Mouse (Mus musculus) CH12.LX (cell line): Measurements from ENCODE around the gene Exog. TPM values are rescaled to one million over a fixed set of nuclear protein-coding genes. Genes with fewer than 3 reads are reported as not detected.

ENCODE experiments used
- DNase-seq: peaks from one replicate; pipeline ENCODE4 v3.0.0-alpha.2; 2013; ENCODE audit errors: extremely low read depth
- H3K27ac ChIP-seq: 2 replicates; pipeline ENCODE4 v1.5.1; 2012; ENCODE audit warnings: low read depth, mild to moderate bottlenecking, control low read depth, moderate library complexity; ENCODE audit not compliant: insufficient read depth
- H3K27me3 ChIP-seq: replicated peaks from 2 replicates; pipeline ENCODE3; 2012; ENCODE audit warnings: inconsistent platforms
- H3K36me3 ChIP-seq, 2 experiments: replicated peaks in 1 of 2; 2 replicates each; pipeline versions ENCODE3 to v1.6.1; 2012; ENCODE audit warnings: inconsistent platforms in 1 of 2, low read length in 1 of 2, mild to moderate bottlenecking in 1 of 2, mixed read lengths in 1 of 2, moderate library complexity in 1 of 2; ENCODE audit not compliant: control insufficient read depth in 1 of 2, insufficient read depth in 1 of 2
- H3K4me1 ChIP-seq, 2 experiments: 2 replicates each; pipeline ENCODE4 v1.6.1; 2012; ENCODE audit warnings: inconsistent platforms in 1 of 2, moderate library complexity in 1 of 2; ENCODE audit not compliant: insufficient read depth in 2 of 2, control insufficient read depth in 1 of 2
- H3K4me2 ChIP-seq: 2 replicates; pipeline ENCODE4 v1.6.1; 2012; ENCODE audit warnings: low read depth, mild to moderate bottlenecking, control low read depth; ENCODE audit not compliant: poor library complexity, insufficient read depth, severe bottlenecking
- H3K4me3 ChIP-seq, 3 experiments: fragments of 150-350 bp in 1 of 3; sonication (generic) in 1 of 3; replicated peaks in 1 of 3; 2 replicates each; pipeline versions ENCODE3 to v1.5.1; 2011 to 2012; ENCODE audit warnings: low read depth in 2 of 3, low read length in 2 of 3, mild to moderate bottlenecking in 2 of 3, moderate library complexity in 2 of 3, control low read depth in 1 of 3, improper control_type of control experiment in 1 of 3, inconsistent platforms in 1 of 3, mixed read lengths in 1 of 3; ENCODE audit not compliant: poor library complexity in 1 of 3
- H3K79me2 ChIP-seq: replicated peaks from 2 replicates; pipeline ENCODE4 v1.6.1; 2012; ENCODE audit warnings: mild to moderate bottlenecking, moderate library complexity; ENCODE audit not compliant: control insufficient read depth, poor library complexity, insufficient read depth, severe bottlenecking; ENCODE audit errors: extremely low read depth
- H3K9ac ChIP-seq: 2 replicates; pipeline ENCODE4 v1.6.1; 2012; ENCODE audit warnings: low read depth, mild to moderate bottlenecking, control low read depth, moderate library complexity; ENCODE audit not compliant: insufficient read depth
- H3K9me3 ChIP-seq: replicated peaks from 2 replicates; pipeline ENCODE3; 2012; ENCODE audit warnings: low read length, inconsistent platforms, mixed read lengths
- CHD2 ChIP-seq: IDR thresholded peaks from 2 replicates; pipeline ENCODE4 v1.6.1; 2011; ENCODE audit warnings: low read length, improper control_type of control experiment
- CTCF ChIP-seq, 2 experiments: IDR thresholded peaks in 1 of 2; conservative IDR thresholded peaks in 1 of 2; 2 replicates each; pipeline ENCODE4 v1.5.1; 2011 to 2012; ENCODE audit warnings: low read depth in 2 of 2, low read length in 2 of 2, improper control_type of control experiment in 1 of 2, inconsistent platforms in 1 of 2, mild to moderate bottlenecking in 1 of 2, moderate library complexity in 1 of 2
- ELF1 ChIP-seq: IDR thresholded peaks from 2 replicates; pipeline ENCODE4 v1.6.1; 2014; ENCODE audit warnings: low read depth, mild to moderate bottlenecking, inconsistent platforms, low read length, improper control_type of control experiment
- HCFC1 ChIP-seq: IDR thresholded peaks from 2 replicates; pipeline ENCODE4 v1.6.1; 2012; ENCODE audit warnings: low read depth, mild to moderate bottlenecking, inconsistent platforms, low read length, improper control_type of control experiment
- IRF4 ChIP-seq: IDR thresholded peaks from 2 replicates; pipeline ENCODE4 v1.6.1; 2014; ENCODE audit warnings: low read depth, mild to moderate bottlenecking, inconsistent platforms, low read length, improper control_type of control experiment
- KAT2A ChIP-seq: IDR thresholded peaks from 2 replicates; pipeline ENCODE4 v1.6.1; 2012; ENCODE audit warnings: low read length, improper control_type of control experiment, inconsistent platforms; ENCODE audit not compliant: insufficient replicate concordance
- MAX ChIP-seq: IDR thresholded peaks from 2 replicates; pipeline ENCODE4 v1.6.1; 2011; ENCODE audit warnings: low read length, improper control_type of control experiment
- MAZ ChIP-seq: IDR thresholded peaks from 2 replicates; pipeline ENCODE4 v1.6.1; 2012; ENCODE audit warnings: low read depth, mild to moderate bottlenecking, inconsistent platforms, low read length, improper control_type of control experiment, moderate library complexity
- MEF2A ChIP-seq: IDR thresholded peaks from 2 replicates; pipeline ENCODE4 v1.6.1; 2014; ENCODE audit warnings: low read depth, mild to moderate bottlenecking, inconsistent platforms, low read length, improper control_type of control experiment, borderline replicate concordance
- MXI1 ChIP-seq: IDR thresholded peaks from 2 replicates; pipeline ENCODE4 v1.6.1; 2011; ENCODE audit warnings: mild to moderate bottlenecking, low read depth, low read length, improper control_type of control experiment
- POLR2A ChIP-seq: IDR thresholded peaks from 2 replicates; pipeline ENCODE4 v1.6.1; 2011; ENCODE audit warnings: low read depth, mild to moderate bottlenecking, improper control_type of control experiment, low read length
- POLR2AphosphoS2 ChIP-seq: IDR thresholded peaks from 2 replicates; pipeline ENCODE4 v1.6.1; 2011; ENCODE audit warnings: low read depth, low read length, improper control_type of control experiment
- RCOR1 ChIP-seq: conservative IDR thresholded peaks from 2 replicates; pipeline ENCODE4 v1.6.1; 2012; ENCODE audit warnings: low read depth, mild to moderate bottlenecking, inconsistent platforms, low read length, improper control_type of control experiment
- SMC3 ChIP-seq: IDR thresholded peaks from 2 replicates; pipeline ENCODE4 v1.6.1; 2011; ENCODE audit warnings: low read depth, low read length, improper control_type of control experiment
- TBP ChIP-seq: conservative IDR thresholded peaks from 2 replicates; pipeline ENCODE4 v1.6.1; 2011; ENCODE audit warnings: low read depth, low read length, improper control_type of control experiment
- TCF12 ChIP-seq: IDR thresholded peaks from 2 replicates; pipeline ENCODE4 v1.6.1; 2014; ENCODE audit warnings: low read depth, mild to moderate bottlenecking, inconsistent platforms, low read length, improper control_type of control experiment
- UBTF ChIP-seq: IDR thresholded peaks from 2 replicates; pipeline ENCODE4 v1.6.1; 2012; ENCODE audit warnings: low read depth, mild to moderate bottlenecking, inconsistent platforms, low read length, improper control_type of control experiment, moderate library complexity
- USF1 ChIP-seq: IDR thresholded peaks from 2 replicates; pipeline ENCODE4 v1.6.1; 2014; ENCODE audit warnings: low read depth, mild to moderate bottlenecking, inconsistent platforms, low read length, improper control_type of control experiment
- ZC3H11A ChIP-seq: IDR thresholded peaks from 2 replicates; pipeline ENCODE4 v1.6.1; 2012; ENCODE audit warnings: low read depth, mild to moderate bottlenecking, inconsistent platforms, low read length, improper control_type of control experiment
- dilution Hi-C: fragments of 300-500 bp; cut with MboI; formaldehyde crosslinking; loops from 2 replicates; pipeline ENCODE4 v1.14.3; 2020; ENCODE audit warnings: low sequenced_read_pairs; ENCODE audit not compliant: extremely low pct_unique_long_range_greater_than_20kb, extremely low pct_ligation_motif_present
- in situ Hi-C: fragments of 300-500 bp; cut with MboI; formaldehyde crosslinking; loops from 3 replicates; pipeline ENCODE4 v1.14.3; 2019; ENCODE audit warnings: low sequenced_read_pairs, low pct_ligation_motif_present, low pct_unique_long_range_greater_than_20kb, mixed read lengths
- polyA plus RNA-seq: library from polyadenylated mRNA; unstranded; fragments of >175 nt; gene quantifications from 2 replicates; pipeline ENCODE4 v1.2.1, GENCODE M21; 2012; ENCODE audit warnings: low read depth; ENCODE audit not compliant: insufficient read length
- total RNA-seq, 2 experiments: library from RNA; depleted of rRNA; stranded (reverse); fragments of 300-350 nt in 1 of 2; fragments of >200 nt in 1 of 2; gene quantifications; 2 replicates each; pipeline ENCODE4 v1.2.3; 2012 to 2014

The Exog gene
- total and polyA plus RNA-seq, 3 experiments: 6.6 to 8.8 (median 7.1) TPM

GRCm38 (mm10) chr9:119401351-119401750 is 43.4 kb upstream of the Exog start:
- TF ChIP-seq MEF2A (no peak), USF1 (no peak), RCOR1 (no peak), TCF12 (no peak), POLR2A (no peak), HCFC1 (no peak), ZC3H11A (no peak), KAT2A (no peak), IRF4 (no peak), CHD2 (no peak), TBP (no peak), POLR2AphosphoS2 (no peak), SMC3 (no peak), ELF1 (no peak), UBTF (no peak), MAZ (no peak)
- in situ Hi-C loops: no loop called here
- H3K4me1 ChIP-seq: peaks cover 0 to 29% of the 10 kb centered on the region in 2 experiments; a peak in 2 of 4 replicates
- no peaks in the 10 kb centered on the region for H3K79me2 ChIP-seq
- no peak for DNase-seq
- H3K4me2 ChIP-seq: peak overlapping the region; percentile 86
- peaks cover 61% of the 10 kb centered on the region for H3K27me3 ChIP-seq
- peak overlapping the region; percentile 13; the same call in 1 of the 2 replicates for H3K9ac ChIP-seq
- H3K4me3 ChIP-seq: peak overlapping the region; percentile 20 to 65 (median 52)
- dilution Hi-C loops: no loop called here
- peaks cover 3% of the 10 kb centered on the region for H3K9me3 ChIP-seq
- H3K27ac ChIP-seq: no peak overlapping the region
- no peaks in the 10 kb centered on the region for H3K36me3 ChIP-seq

DNA sequence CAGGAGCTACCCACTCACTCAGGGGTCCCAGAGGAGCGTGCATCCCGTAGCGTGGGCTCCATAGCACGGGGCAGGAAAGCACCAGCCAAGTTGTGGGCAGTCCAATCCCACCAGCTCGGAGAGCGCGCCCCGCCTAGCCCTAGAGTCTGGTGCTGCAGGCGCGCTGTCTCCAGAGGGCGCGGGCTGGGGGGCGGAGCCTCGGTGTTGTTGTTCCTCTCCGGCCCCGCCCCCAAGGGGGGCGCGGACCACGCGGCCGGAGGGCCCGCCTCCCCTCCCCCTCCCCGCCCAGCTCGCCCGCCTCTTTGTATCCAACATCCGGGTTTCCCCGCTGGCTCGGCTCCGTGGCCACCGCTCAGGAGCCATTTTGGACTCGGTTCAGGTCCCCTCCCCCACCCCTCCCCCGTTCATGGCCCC is 42.9 kb upstream of the Exog start, which contains the start of gene Acvr2b:
TSS of gene Acvr2b (plus strand) at position 318 of the 414 bp plus-strand sequence.
- H3K27me3 ChIP-seq: peaks cover 61% of the 10 kb centered on the region
- no peak within 1 kb of the TSS for H3K27ac ChIP-seq
- dilution Hi-C loops: no loop called here
- DNase-seq: peak; percentile 86
- peaks cover 3% of the 10 kb centered on the region for H3K9me3 ChIP-seq
- peak within 1 kb of the TSS; percentile 86 for H3K4me2 ChIP-seq
- no peaks in the 10 kb centered on the region for H3K79me2 ChIP-seq
- H3K36me3 ChIP-seq: no peaks in the 10 kb centered on the region
- H3K9ac ChIP-seq: peak within 1 kb of the TSS; percentile 73
- in situ Hi-C loops: no loop called here
- TF ChIP-seq MXI1 (0 out of 2 replicates have a peak, but pooled peaks have one; percentile 24), CHD2 (peak; percentile 24; the same call in 1 of the 2 replicates), MAX (peak; percentile 60), SMC3 (no peak), CTCF (conservative IDR thresholded peaks at IDR 0.05 in 1 of 2, IDR thresholded peaks at IDR 0.05 in 1 of 2; ENCODE audit: low read depth in 2 of 2, low read length in 2 of 2) (peak in 1 of 2 experiments; percentile 9; a peak in 2 of 4 replicates)
- H3K4me3 ChIP-seq: peak within 1 kb of the TSS; percentile 35 to 84 (median 65)
- peaks cover 0 to 29% of the 10 kb centered on the region in 2 experiments; a peak in 2 of 4 replicates for H3K4me1 ChIP-seq
